Mouse (Mus musculus): ENCODE results near the gene Rexo1. TPM values are rescaled to one million over a fixed set of nuclear protein-coding genes. Genes with fewer than 3 reads are reported as not detected.

Gene Rexo1
- polyA plus RNA-seq, 1 experiment = 188 TPM

GRCm38 (mm10) chr10:80495901-80496300, 65.5 kb downstream of the Rexo1 start:
- peaks cover 45% of the 10 kb centered on the region for H3K27me3 ChIP-seq (ENCODE audit: control insufficient read depth, insufficient read depth, low read length)
- no peak for TF ChIP-seq CTCF (IDR thresholded peaks at IDR 0.05; ENCODE audit: borderline replicate concordance, control insufficient read depth, extremely low read depth, insufficient read depth, low read length, poor library complexity)
- TF ChIP-seq POLR2A (IDR thresholded peaks at IDR 0.05; ENCODE audit: control insufficient read depth, extremely low read depth, insufficient read depth, low read length, poor library complexity) = no peak
- no peak overlapping the region for H3K27ac ChIP-seq (ENCODE audit: control insufficient read depth, insufficient read depth, low read length)
- H3K4me1 ChIP-seq (replicated peaks; ENCODE audit: control insufficient read depth, insufficient read depth, low read length) = peaks cover 6% of the 10 kb centered on the region
- no peaks in the 10 kb centered on the region for H3K36me3 ChIP-seq (ENCODE audit: control insufficient read depth, insufficient read depth, low read length)
- WGBS = 7% methylated on average over 35 of the region's 35 CpGs
- no peak for DNase-seq
- no peak overlapping the region for H3K4me3 ChIP-seq (ENCODE audit: control insufficient read depth, insufficient read depth, low read length)

- DNase-seq = peak; percentile 61
- WGBS = 1% methylated on average over 42 of the region's 42 CpGs
- Histone ChIP-seq H3K4me1 (replicated peaks; ENCODE audit: control insufficient read depth, insufficient read depth, low read length) (peaks cover 6% of the 10 kb centered on the region), H3K27me3 (ENCODE audit: control insufficient read depth, insufficient read depth, low read length) (peaks cover 45% of the 10 kb centered on the region), H3K27ac (ENCODE audit: control insufficient read depth, insufficient read depth, low read length) (no peak within 1 kb of the TSS), H3K4me3 (ENCODE audit: control insufficient read depth, insufficient read depth, low read length) (peak within 1 kb of the TSS; percentile 13), H3K36me3 (ENCODE audit: control insufficient read depth, insufficient read depth, low read length) (no peaks in the 10 kb centered on the region)
- TF ChIP-seq POLR2A (IDR thresholded peaks at IDR 0.05; ENCODE audit: control insufficient read depth, extremely low read depth, insufficient read depth, low read length, poor library complexity) (no peak), CTCF (IDR thresholded peaks at IDR 0.05; ENCODE audit: borderline replicate concordance, control insufficient read depth, extremely low read depth, insufficient read depth, low read length, poor library complexity) (no peak)
Observed at GRCm38 (mm10) chr10:80494732-80495131, 66.6 kb downstream of the Rexo1 start, which contains the start of gene Onecut3. Gene Onecut3 (plus strand): TSS chr10:80494835.

Other genes starting within 250 kb of the Rexo1 start
- gene 2310011J03Rik, start 241.0 kb downstream of the Rexo1 start, polyA plus RNA-seq (2012; rRNA removed) = 78.9 and 93.8 TPM in 2 replicates
- 11.7 and 14.1 TPM in 2 replicates for gene Pcsk4, start 232.1 kb downstream of the Rexo1 start, polyA plus RNA-seq (2012; rRNA removed)
- 2.0 and 3.5 TPM in 2 replicates for gene Reep6, start 231.6 kb downstream of the Rexo1 start, polyA plus RNA-seq (2012; rRNA removed)
- gene Adamtsl5, start 213.1 kb downstream of the Rexo1 start, polyA plus RNA-seq (2012; rRNA removed) = 4.6 and 9.0 TPM in 2 replicates
- gene Plk5, start 205.1 kb downstream of the Rexo1 start, polyA plus RNA-seq (2012; rRNA removed) = 0.17 and 0.22 TPM in 2 replicates
- gene Mex3d, start 173.9 kb downstream of the Rexo1 start, polyA plus RNA-seq (2012; rRNA removed) = 34.9 and 38.2 TPM in 2 replicates
- 268 and 290 TPM in 2 replicates for gene Mbd3, start 162.0 kb downstream of the Rexo1 start, polyA plus RNA-seq (2012; rRNA removed)
- 1,246 and 1,699 TPM in 2 replicates for gene Uqcr11, start 154.7 kb downstream of the Rexo1 start, polyA plus RNA-seq (2012; rRNA removed)
- gene Tcf3, start 127.9 kb downstream of the Rexo1 start, polyA plus RNA-seq (2012; rRNA removed) = 341 and 425 TPM in 2 replicates
- gene Onecut3, start 66.7 kb downstream of the Rexo1 start, polyA plus RNA-seq (2012; rRNA removed) = 0.03 and 0.10 TPM in 2 replicates
- 0.20 and 0.31 TPM in 2 replicates for gene Atp8b3, start 22.4 kb downstream of the Rexo1 start, polyA plus RNA-seq (2012; rRNA removed)
- gene Klf16, start 15.8 kb upstream of the Rexo1 start, polyA plus RNA-seq (2012; rRNA removed) = 31.0 and 46.9 TPM in 2 replicates
- 310 and 359 TPM in 2 replicates for gene Abhd17a, start 28.8 kb upstream of the Rexo1 start, polyA plus RNA-seq (2012; rRNA removed)
- 151 and 156 TPM in 2 replicates for gene Scamp4, start 41.3 kb upstream of the Rexo1 start, polyA plus RNA-seq (2012; rRNA removed)
- 42.9 and 48.2 TPM in 2 replicates for gene Adat3, start 41.3 kb upstream of the Rexo1 start, polyA plus RNA-seq (2012; rRNA removed)
- 7.5 and 8.1 TPM in 2 replicates for gene Gm49322, start 44.5 kb upstream of the Rexo1 start, polyA plus RNA-seq (2012; rRNA removed)
- 492 and 499 TPM in 2 replicates for gene Csnk1g2, start 61.3 kb upstream of the Rexo1 start, polyA plus RNA-seq (2012; rRNA removed)
- gene Btbd2, start 95.5 kb upstream of the Rexo1 start, polyA plus RNA-seq (2012; rRNA removed) = 94.7 and 103 TPM in 2 replicates
- gene Mknk2, start 116.6 kb upstream of the Rexo1 start, polyA plus RNA-seq (2012; rRNA removed) = 606 and 621 TPM in 2 replicates
- gene Mob3a, start 140.4 kb upstream of the Rexo1 start, polyA plus RNA-seq (2012; rRNA removed) = 252 and 261 TPM in 2 replicates
- 56.4 and 66.9 TPM in 2 replicates for gene Izumo4, start 140.6 kb upstream of the Rexo1 start, polyA plus RNA-seq (2012; rRNA removed)
- 182 and 195 TPM in 2 replicates for gene Ap3d1, start 180.7 kb upstream of the Rexo1 start, polyA plus RNA-seq (2012; rRNA removed)
- gene Dot1l, start 193.6 kb upstream of the Rexo1 start, polyA plus RNA-seq (2012; rRNA removed) = 121 and 155 TPM in 2 replicates
- gene Sf3a2, start 236.6 kb upstream of the Rexo1 start, polyA plus RNA-seq (2012; rRNA removed) = 94.6 and 119 TPM in 2 replicates
- 142 and 153 TPM in 2 replicates for gene Plekhj1, start 237.1 kb upstream of the Rexo1 start, polyA plus RNA-seq (2012; rRNA removed)
- gene Amh, start 243.7 kb upstream of the Rexo1 start, polyA plus RNA-seq (2012; rRNA removed) = 6.3 and 8.8 TPM in 2 replicates